Mouse (Mus musculus): ENCODE measurements around the gene Plekhg5.

- TF ChIP-seq ZMIZ1 (IDR thresholded peaks at IDR 0.05; ENCODE audit: low read depth, low read length) (no peak), POLR2A (IDR thresholded peaks at IDR 0.05; ENCODE audit: low read depth, low read length) (no peak), ZC3H11A (IDR thresholded peaks at IDR 0.05; ENCODE audit: low read depth, low read length) (no peak), EP300 (IDR thresholded peaks at IDR 0.05; ENCODE audit: low read length) (no peak), CTCF (conservative IDR thresholded peaks at IDR 0.05 in 1 of 2, IDR thresholded peaks at IDR 0.05 in 1 of 2; ENCODE audit: low read depth in 2 of 2, low read length in 2 of 2) (no peak), MEF2A (IDR thresholded peaks at IDR 0.05; ENCODE audit: borderline replicate concordance, low read depth, low read length) (no peak), MAFK (IDR thresholded peaks at IDR 0.05; ENCODE audit: insufficient replicate concordance, low read length) (no peak), NELFE (IDR thresholded peaks at IDR 0.05; ENCODE audit: low read depth, low read length) (no peak), ELF1 (IDR thresholded peaks at IDR 0.05; ENCODE audit: low read depth, low read length) (no peak), ETS1 (conservative IDR thresholded peaks at IDR 0.05; ENCODE audit: low read depth, low read length) (no peak), TBP (conservative IDR thresholded peaks at IDR 0.05; ENCODE audit: low read depth, low read length) (no peak), RCOR1 (conservative IDR thresholded peaks at IDR 0.05; ENCODE audit: low read depth, low read length) (no peak), MYC (IDR thresholded peaks at IDR 0.05; ENCODE audit: low read depth, low read length) (no peak)
Observed at GRCm38 (mm10) chr4:152068166-152068724, 4.1 kb upstream of the Plekhg5 start.
